Mouse (Mus musculus) ES-E14 (cell line): ENCODE data around the gene Arhgef11.

Experiments used
- MAFK ChIP-seq: IDR thresholded peaks from 2 replicates; pipeline ENCODE4 v1.6.1; 2014; ENCODE audit warnings: mild to moderate bottlenecking, low read depth, low read length, inconsistent platforms; ENCODE audit not compliant: insufficient read depth
- ZC3H11A ChIP-seq: IDR thresholded peaks from 2 replicates; pipeline ENCODE4 v1.6.1; 2012; ENCODE audit warnings: low read depth, mild to moderate bottlenecking, inconsistent platforms, low read length, borderline replicate concordance
- ZNF384 ChIP-seq: IDR thresholded peaks from 2 replicates; pipeline ENCODE4 v1.6.1; 2012; ENCODE audit warnings: low read depth, low read length, inconsistent platforms

DNA sequence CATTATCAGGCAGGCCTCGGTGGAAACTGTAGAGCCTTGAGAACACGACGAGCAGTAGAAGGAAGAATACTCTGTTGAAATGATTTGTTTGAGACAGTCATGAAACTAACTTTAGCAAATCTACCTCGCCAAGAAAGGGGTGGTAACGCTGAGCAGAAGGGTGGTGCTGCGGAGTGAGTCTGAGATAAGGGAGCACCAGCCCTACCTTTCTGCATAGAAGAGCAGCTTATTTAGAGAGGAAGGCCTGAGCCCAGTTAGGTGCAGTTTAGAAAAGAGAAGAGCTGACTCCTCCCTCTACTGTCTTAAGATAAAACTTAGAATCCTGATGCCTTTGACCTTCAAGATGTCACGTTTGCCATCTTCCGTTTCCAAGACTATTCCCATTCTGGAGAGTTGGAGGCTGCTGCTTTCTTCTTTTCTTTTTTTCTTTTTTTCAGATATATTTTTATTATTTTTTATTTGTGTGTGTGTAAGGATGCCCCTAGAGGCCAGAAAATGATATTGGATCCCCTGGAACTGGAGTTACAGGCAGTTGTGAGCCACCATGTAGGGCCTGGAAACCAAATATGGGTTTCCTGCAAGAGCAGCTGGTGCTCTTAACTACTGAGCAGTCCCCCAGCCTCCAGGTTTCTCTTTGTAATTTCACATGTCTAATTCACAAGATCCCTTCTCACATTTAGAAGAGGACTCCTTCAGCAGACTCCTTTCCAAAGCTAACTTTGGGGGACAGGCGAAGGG lies 42.5 kb downstream of the Arhgef11 start:
- TF ChIP-seq ZNF384: no peak
- no peak for TF ChIP-seq ZC3H11A
- no peak for TF ChIP-seq MAFK
